Mouse (Mus musculus) limb, embryonic 11.5 days (tissue): Measurements from ENCODE around the gene Sbno2. TPM values are rescaled to one million over a fixed set of nuclear protein-coding genes. Genes with fewer than 3 reads are reported as not detected.
"Not testable (repeated sequence)": the region's sequence is repeated elsewhere in the genome, so short reads cannot be mapped to it uniquely, and the experiment has no call there.

Source experiments
- ATAC-seq: fragments of 200-750 bp; cut with Nextera tagmentation; 2 replicates; pipeline ENCODE4 v1.8.0; 2017; ENCODE audit warnings: low read depth; ENCODE audit not compliant: insufficient number of reproducible peaks, low FRiP score, low TSS enrichment
- DNase-seq: peaks from one replicate; pipeline ENCODE4 v3.0.0-alpha.2; 2015; ENCODE audit warnings: low spot score
- H3K27ac ChIP-seq: fragments of 300-500 bp; sonication (generic); replicated peaks from 2 replicates; pipeline ENCODE4 v1.5.1; 2014; ENCODE audit warnings: low read depth, mild to moderate bottlenecking, low read length
- H3K27me3 ChIP-seq: fragments of 300-500 bp; sonication (generic); 2 replicates; pipeline ENCODE4 v1.6.1; 2014; ENCODE audit warnings: mild to moderate bottlenecking, low read length, mixed read lengths; ENCODE audit not compliant: control insufficient read depth, insufficient read depth
- H3K36me3 ChIP-seq: fragments of 300-500 bp; sonication (generic); 2 replicates; pipeline ENCODE4 v1.6.1; 2014; ENCODE audit warnings: mild to moderate bottlenecking, low read length, moderate library complexity, mixed read lengths; ENCODE audit not compliant: control insufficient read depth, insufficient read depth
- H3K4me1 ChIP-seq: fragments of 300-500 bp; sonication (generic); 2 replicates; pipeline ENCODE4 v1.6.1; 2014; ENCODE audit warnings: low read length, mixed read lengths; ENCODE audit not compliant: control insufficient read depth, insufficient read depth
- H3K4me2 ChIP-seq: fragments of 300-500 bp; sonication (generic); 2 replicates; pipeline ENCODE4 v1.6.1; 2014; ENCODE audit warnings: low read depth, mild to moderate bottlenecking, moderate library complexity; ENCODE audit not compliant: severe bottlenecking
- H3K4me3 ChIP-seq: fragments of 300-500 bp; sonication (generic); 2 replicates; pipeline ENCODE4 v1.5.1; 2014; ENCODE audit warnings: low read depth, low read length
- H3K9ac ChIP-seq: fragments of 300-500 bp; sonication (generic); 2 replicates; pipeline ENCODE4 v1.6.1; 2014; ENCODE audit warnings: mild to moderate bottlenecking, low read length
- H3K9me3 ChIP-seq: fragments of 300-500 bp; sonication (generic); 2 replicates; pipeline ENCODE4 v1.6.1; 2016; ENCODE audit warnings: low read length; ENCODE audit not compliant: control insufficient read depth
- WGBS: fragments of 180-500 bp; shearing (Covaris S2); extraction: QIAGEN DNeasy Blood & Tissue Kit; methylation state at CpG from one replicate; pipeline ENCODE4 v1.1.7; 2014; 5-methylcytosine and 5-hydroxymethylcytosine counted together
- polyA plus RNA-seq: library from polyadenylated mRNA; unstranded; fragments of >200 nt; fragmentation: Nextera tagmentation; extraction: Ambion mirVana; gene quantifications from 2 replicates; pipeline ENCODE4 v1.2.1, GENCODE M21; 2014

Gene Sbno2
- polyA plus RNA-seq, 1 experiment from 2014 or later, result 8.1 TPM

GRCm38 (mm10) chr10:80041409-80042060 is 63.8 kb downstream of the Sbno2 start:
- peaks cover 15% of the 10 kb centered on the region for H3K36me3 ChIP-seq
- not testable (repeated sequence) for H3K4me3 ChIP-seq, ATAC-seq, H3K27ac ChIP-seq, H3K9ac ChIP-seq, H3K9me3 ChIP-seq, H3K4me2 ChIP-seq, H3K4me1 ChIP-seq, H3K27me3 ChIP-seq, DNase-seq
- 87% methylated on average over 8 of the region's 8 CpGs for WGBS

- Histone ChIP-seq H3K4me2 (peak within 1 kb of the TSS; percentile 66), H3K4me3 (peak within 1 kb of the TSS; percentile 90), H3K27me3 (no peaks in the 10 kb centered on the region), H3K9me3 (no peaks in the 10 kb centered on the region), H3K9ac (peak within 1 kb of the TSS; percentile 87), H3K4me1 (peaks cover 9% of the 10 kb centered on the region), H3K36me3 (peaks cover 23% of the 10 kb centered on the region), H3K27ac (no peak within 1 kb of the TSS)
- ATAC-seq (peak; percentile 94), DNase-seq (peak; percentile 99)
- WGBS, result under 1% methylated on average over 40 of the region's 40 CpGs
These were observed 65.8 kb downstream of the Sbno2 start, which contains the start of gene Polr2e for GRCm38 (mm10) chr10:80039559-80039979. Gene Polr2e (minus strand): TSS chr10:80039795.

GRCm38 (mm10) chr10:80036832-80037231 is 68.5 kb downstream of the Sbno2 start:
- DNase-seq (no peak), ATAC-seq (no peak)
- H3K9ac ChIP-seq, result no peak overlapping the region
- no peak overlapping the region for H3K27ac ChIP-seq
- no peaks in the 10 kb centered on the region for H3K9me3 ChIP-seq
- H3K4me2 ChIP-seq, result no peak overlapping the region
- peaks cover 23% of the 10 kb centered on the region for H3K36me3 ChIP-seq
- H3K27me3 ChIP-seq, result no peaks in the 10 kb centered on the region
- peaks cover 9% of the 10 kb centered on the region for H3K4me1 ChIP-seq
- WGBS, result 92% methylated on average over 13 of the region's 13 CpGs
- H3K4me3 ChIP-seq, result peak overlapping the region; percentile 5; the same call in 1 of the 2 replicates

GRCm38 (mm10) chr10:80035686-80036085 is 69.7 kb downstream of the Sbno2 start:
- H3K4me3 ChIP-seq, result no peak overlapping the region
- no peak overlapping the region for H3K27ac ChIP-seq
- peaks cover 9% of the 10 kb centered on the region for H3K4me1 ChIP-seq
- H3K9ac ChIP-seq, result no peak overlapping the region
- H3K27me3 ChIP-seq, result no peaks in the 10 kb centered on the region
- H3K4me2 ChIP-seq, result no peak overlapping the region
- WGBS, result 89% methylated on average over 5 of the region's 5 CpGs
- DNase-seq (no peak), ATAC-seq (no peak)
- peaks cover 23% of the 10 kb centered on the region for H3K36me3 ChIP-seq
- no peaks in the 10 kb centered on the region for H3K9me3 ChIP-seq

DNA sequence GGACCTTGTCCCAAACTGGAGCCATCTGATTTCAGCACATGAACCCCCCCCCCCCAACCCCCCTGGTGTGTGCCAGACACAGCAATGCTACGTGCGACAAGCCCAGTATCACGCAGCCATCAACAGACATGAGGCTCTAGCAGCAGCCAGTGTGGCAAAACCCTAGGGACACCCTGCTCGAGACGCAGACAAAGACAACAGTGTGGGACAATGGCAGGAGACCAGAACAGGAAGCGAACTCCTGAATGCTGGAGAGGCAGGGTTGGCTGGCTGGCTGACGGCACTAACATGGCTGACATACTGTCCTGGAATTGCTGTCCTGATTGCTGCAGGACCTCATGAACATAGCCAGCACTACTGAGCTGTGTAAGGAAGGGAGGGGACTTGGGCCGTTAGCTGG is 70.2 kb downstream of the Sbno2 start:
- DNase-seq (no peak), ATAC-seq (no peak)
- Histone ChIP-seq H3K36me3 (peaks cover 23% of the 10 kb centered on the region), H3K9ac (no peak overlapping the region), H3K4me3 (no peak overlapping the region), H3K27me3 (no peaks in the 10 kb centered on the region), H3K9me3 (no peaks in the 10 kb centered on the region), H3K27ac (no peak overlapping the region), H3K4me2 (no peak overlapping the region), H3K4me1 (peaks cover 9% of the 10 kb centered on the region)
- 95% methylated on average over 8 of the region's 8 CpGs for WGBS

DNA sequence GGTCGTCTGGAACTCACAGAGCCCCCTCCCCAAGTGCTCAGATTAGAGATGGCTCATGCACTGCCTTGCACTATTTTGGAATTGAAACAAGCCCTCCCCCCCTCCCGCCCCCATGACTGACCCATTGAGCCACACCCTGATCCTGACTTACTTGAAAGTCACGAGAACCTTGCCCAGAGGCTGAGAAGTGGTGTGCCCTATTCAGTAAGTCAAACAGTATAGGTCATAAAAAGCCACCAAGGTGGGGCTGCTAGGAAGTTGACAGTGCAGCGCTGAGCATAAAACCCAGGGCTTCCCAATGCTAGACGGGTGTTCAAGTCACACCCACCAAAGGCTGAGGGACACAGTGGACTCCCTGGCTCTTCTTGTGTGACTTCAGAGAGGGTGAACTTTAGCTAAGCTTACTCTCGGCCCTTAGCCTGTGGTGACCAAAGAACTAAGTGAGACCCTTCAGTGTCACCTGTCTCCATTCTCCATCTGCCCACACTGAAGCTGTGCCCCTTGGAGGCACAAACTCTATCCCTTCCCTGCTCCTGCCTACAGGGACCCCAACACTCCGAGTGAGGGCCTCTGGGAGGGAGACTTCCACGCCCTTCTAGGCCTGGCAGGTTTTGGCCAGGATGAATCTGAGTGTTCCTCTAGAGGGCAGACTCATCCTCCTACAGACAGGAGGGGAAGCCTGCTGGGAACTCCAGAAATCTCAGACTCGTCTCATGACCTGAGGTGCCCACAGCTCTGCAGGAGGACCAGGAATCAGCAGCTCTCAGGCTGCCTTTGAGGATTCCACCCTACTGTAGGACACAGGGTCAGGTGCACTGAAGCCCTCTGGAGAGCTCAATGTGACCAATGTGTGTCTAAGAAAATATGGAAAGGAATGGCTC is 71.6 kb downstream of the Sbno2 start:
- Histone ChIP-seq H3K27ac (no peak overlapping the region), H3K4me3 (no peak overlapping the region)

DNA sequence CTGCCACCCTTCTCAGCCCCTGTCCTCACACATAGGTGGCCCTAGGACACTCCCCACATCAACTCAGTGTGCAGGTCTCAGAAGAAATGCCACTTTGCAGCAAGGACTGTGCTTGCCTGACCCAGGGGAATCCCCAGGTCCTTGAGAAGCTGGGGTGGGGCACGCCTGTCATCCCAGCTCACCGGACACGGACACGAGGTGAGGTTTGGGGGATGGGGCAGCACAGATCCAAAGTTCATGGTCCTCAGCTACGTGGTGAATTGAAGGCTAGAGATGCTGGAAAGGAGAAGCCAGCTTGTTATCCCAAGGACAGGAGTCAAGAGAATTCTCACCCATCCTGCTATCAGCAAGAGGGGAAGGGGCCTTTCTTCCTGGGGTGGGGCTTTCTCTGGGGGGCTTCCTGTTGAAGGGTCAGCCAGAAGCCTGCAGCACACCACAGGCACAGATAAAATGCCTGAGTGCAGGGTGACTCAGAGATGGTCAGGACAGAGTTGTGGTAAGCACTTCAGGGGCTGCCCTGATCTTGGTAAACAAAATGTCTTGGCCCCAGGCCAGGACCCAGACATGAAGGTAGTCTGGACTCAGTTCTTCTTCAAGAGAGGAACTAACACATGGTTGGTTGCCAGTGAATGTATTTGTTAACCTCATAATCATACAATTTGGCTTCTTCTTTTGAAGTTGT is 72.4 kb downstream of the Sbno2 start:
- H3K4me3 ChIP-seq, result no peak overlapping the region
- DNase-seq (no peak), ATAC-seq (no peak)
- no peaks in the 10 kb centered on the region for H3K9me3 ChIP-seq
- no peaks in the 10 kb centered on the region for H3K27me3 ChIP-seq
- peaks cover under 1% of the 10 kb centered on the region for H3K4me1 ChIP-seq
- WGBS, result 68% methylated on average over 5 of the region's 5 CpGs
- peaks cover 24% of the 10 kb centered on the region for H3K36me3 ChIP-seq
- no peak overlapping the region for H3K9ac ChIP-seq
- H3K4me2 ChIP-seq, result no peak overlapping the region; the same call in 1 of the 2 replicates
- H3K27ac ChIP-seq, result no peak overlapping the region

More for the DNA sequence above, 71.6 kb downstream of the Sbno2 start:
- 46% methylated on average over 9 of the region's 9 CpGs for WGBS
- Histone ChIP-seq H3K4me1 (peaks cover 9% of the 10 kb centered on the region), H3K9ac (no peak overlapping the region), H3K36me3 (peaks cover 24% of the 10 kb centered on the region), H3K4me2 (no peak overlapping the region), H3K9me3 (no peaks in the 10 kb centered on the region), H3K27me3 (no peaks in the 10 kb centered on the region)
- peak; percentile 33 for DNase-seq
- ATAC-seq, result no peak

DNA sequence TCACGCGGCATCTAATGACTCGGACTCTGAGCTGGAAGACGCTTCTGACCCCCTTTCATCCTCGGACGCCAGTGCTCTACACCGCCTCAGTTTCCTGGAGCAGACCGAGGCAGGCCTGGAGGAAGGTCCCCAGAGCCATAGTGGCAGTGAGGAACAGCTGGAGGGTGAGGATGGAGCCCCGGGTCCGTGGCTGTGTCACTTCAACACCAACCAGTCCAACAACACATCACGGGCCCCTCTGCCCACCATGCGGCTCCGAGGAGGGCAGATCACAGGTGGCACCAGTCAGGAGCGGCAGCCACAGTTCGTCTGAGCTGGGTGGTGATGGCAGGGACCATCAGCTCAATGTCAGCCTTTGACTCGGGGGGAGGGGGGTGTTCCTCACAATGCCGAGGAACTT is 74.6 kb downstream of the Sbno2 start:
- DNase-seq (no peak), ATAC-seq (no peak)
- no peak overlapping the region for H3K4me3 ChIP-seq
- WGBS, result 89% methylated on average over 17 of the region's 17 CpGs
- H3K36me3 ChIP-seq, result peaks cover 7% of the 10 kb centered on the region; the same call in 1 of the 2 replicates
- H3K4me1 ChIP-seq, result no peaks in the 10 kb centered on the region
- H3K27ac ChIP-seq, result no peak overlapping the region
- no peak overlapping the region for H3K9ac ChIP-seq
- H3K27me3 ChIP-seq, result no peaks in the 10 kb centered on the region
- no peak overlapping the region for H3K4me2 ChIP-seq
- no peaks in the 10 kb centered on the region for H3K9me3 ChIP-seq
